Mouse (Mus musculus) left cerebral cortex, postnatal 36 days (tissue): ENCODE measurements around the gene Bak1. TPM values are rescaled to one million over a fixed set of nuclear protein-coding genes. Genes with fewer than 3 reads are reported as not detected.

Source experiments
- DNase-seq, 2 experiments: peaks; one replicate each; pipeline ENCODE4 v3.0.0; 2021 to 2022; ENCODE audit warnings: low spot score in 2 of 2, mixed read lengths in 1 of 2
- intact Hi-C: fragments of 180-260 bp; cut with DNase I; formaldehyde crosslinking; loops from one replicate; pipeline ENCODE4 v1.15.1; 2025
- total RNA-seq, 2 experiments: library from RNA; stranded (reverse); gene quantifications; 2 replicates each; pipeline ENCODE4 v1.2.3; 2021

The Bak1 gene
- total RNA-seq = 10 to 100 TPM; 13.9 to 16.5 TPM

DNA sequence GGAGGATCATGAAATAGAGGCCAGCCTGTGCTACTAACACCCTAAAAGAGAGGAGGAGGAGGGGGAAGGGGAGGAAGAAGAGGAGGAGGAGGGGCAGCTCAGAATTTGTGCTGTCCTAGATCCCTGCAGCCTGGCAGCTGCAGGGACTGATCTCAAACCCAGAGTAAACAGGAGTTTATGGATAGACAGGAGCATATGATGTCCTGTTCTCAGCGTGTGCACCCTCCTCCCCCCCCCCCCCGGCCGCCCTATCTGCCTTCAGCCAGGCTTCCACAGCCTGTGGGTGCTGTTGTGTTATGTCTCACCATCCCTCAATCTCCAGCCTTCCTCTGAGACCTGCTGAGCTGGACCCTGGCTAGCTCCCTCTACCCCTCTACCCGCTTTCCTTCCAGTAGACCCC is at the start of gene Bak1:
TSS of gene Bak1 (minus strand) at position 101 of the 400 bp plus-strand sequence.
- DNase-seq = no peak
- intact Hi-C loops = loop anchor here (5.0 kb wide), 1 partner anchor 57 kb away; the partner anchor contains the start of gene Zbtb9

- DNase-seq = no peak
- intact Hi-C loops = no loop called here
Measured at GRCm38 (mm10) chr17:27078499-27078898, 49.7 kb upstream of the Bak1 start.

DNA sequence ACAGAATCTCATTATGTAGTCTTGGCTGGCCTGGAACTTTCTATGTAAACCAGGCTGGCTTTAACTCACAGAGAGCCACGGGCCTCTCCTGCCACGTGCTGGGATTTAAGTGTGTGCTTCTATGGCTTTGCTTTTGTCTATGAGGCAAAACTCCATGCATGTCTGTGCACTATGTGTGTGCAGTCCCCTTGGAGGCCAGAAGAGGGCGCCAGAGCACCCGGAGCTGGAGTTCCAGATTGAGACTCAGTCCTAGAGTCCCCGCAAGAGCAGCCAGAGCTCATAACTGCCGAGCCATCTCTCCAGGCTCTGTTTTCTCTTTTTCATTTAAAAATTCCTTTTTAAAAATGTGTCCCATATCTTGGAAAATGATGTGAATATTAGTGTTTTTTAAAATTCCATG is 49.1 kb upstream of the Bak1 start:
- no peak for DNase-seq

GRCm38 (mm10) chr17:27077133-27077532 is 48.3 kb upstream of the Bak1 start:
- DNase-seq = no peak
- intact Hi-C loops = no loop called here

More for the DNA sequence above, 49.1 kb upstream of the Bak1 start:
- intact Hi-C loops = no loop called here

GRCm38 (mm10) chr17:27074849-27075745 is 46.3 kb upstream of the Bak1 start:
- intact Hi-C loops = no loop called here
- no peak for DNase-seq

GRCm38 (mm10) chr17:27074236-27074635 is 45.4 kb upstream of the Bak1 start:
- intact Hi-C loops = no loop called here
- no peak for DNase-seq

GRCm38 (mm10) chr17:27073778-27074177 is 45.0 kb upstream of the Bak1 start:
- intact Hi-C loops = no loop called here
- DNase-seq = no peak

DNA sequence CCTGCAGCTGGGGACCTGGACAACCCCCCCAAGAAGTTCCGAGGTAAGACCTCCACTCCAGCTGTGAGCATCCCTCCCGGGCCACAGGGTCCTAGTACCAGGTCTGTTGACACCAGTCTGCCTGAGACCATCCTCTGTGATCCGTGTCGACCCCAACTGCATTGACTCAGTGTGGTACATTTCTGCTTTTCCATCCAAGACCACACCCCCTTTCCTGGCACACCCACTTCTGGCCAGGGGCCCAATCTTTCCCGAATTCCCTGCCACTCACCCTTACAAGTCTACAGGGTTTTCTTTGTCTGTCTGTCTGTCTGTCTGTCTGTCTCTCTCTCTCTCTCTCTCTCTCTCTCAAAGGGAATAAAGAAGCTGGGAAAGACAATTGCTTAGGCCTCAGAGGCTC is 44.3 kb upstream of the Bak1 start:
- DNase-seq = no peak
- intact Hi-C loops = no loop called here

DNA sequence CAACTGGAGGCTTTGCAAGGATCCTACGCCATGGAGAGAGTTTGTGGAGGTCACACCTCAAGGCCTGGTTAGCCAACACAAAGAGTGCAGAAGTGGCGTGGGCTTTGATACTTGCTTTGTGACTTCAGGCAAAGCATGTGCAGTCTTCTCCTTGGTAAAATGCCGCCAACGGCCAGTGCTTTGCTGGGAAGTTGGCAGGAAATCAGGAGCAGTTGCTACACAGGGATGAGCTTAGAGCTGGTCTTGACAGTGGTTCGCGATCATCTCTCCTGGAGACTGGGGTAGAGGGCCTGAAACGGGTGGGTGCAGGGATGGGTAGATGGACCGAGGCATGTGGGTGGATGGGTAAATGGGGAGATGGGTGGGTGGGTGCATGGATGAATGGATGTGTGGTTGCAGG is 43.6 kb upstream of the Bak1 start:
- DNase-seq = peak; percentile 31 to 41
- intact Hi-C loops = no loop called here

GRCm38 (mm10) chr17:27071630-27072029 is 42.8 kb upstream of the Bak1 start:
- intact Hi-C loops = no loop called here
- no peak for DNase-seq

DNA sequence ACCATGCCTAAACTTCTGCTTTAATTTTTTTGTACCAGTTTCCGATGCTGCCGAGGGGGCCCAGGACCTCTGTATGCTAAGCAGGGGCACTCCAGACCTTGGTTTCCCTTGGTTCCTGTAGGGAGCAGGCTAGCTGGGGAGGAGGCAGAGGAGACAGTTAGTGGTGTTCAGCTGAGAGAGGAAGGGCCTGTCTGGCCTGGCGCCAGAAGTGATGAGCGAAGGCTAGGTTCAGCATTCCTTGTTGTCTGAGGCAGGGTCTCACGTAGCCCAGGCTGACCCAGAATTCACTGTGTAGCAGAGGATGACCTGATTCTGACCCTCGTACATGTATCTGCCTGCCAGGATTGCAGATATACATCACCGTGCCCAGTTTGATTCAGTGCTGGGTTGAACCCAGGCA is 42.1 kb upstream of the Bak1 start:
- DNase-seq = no peak
- intact Hi-C loops = no loop called here

GRCm38 (mm10) chr17:27069071-27069470 is 40.3 kb upstream of the Bak1 start:
- DNase-seq = no peak
- intact Hi-C loops = no loop called here

- intact Hi-C loops = no loop called here
- no peak for DNase-seq
Measured at GRCm38 (mm10) chr17:27066065-27066464, 37.3 kb upstream of the Bak1 start.

GRCm38 (mm10) chr17:27064195-27064594 is 35.4 kb upstream of the Bak1 start:
- no peak for DNase-seq
- intact Hi-C loops = no loop called here

DNA sequence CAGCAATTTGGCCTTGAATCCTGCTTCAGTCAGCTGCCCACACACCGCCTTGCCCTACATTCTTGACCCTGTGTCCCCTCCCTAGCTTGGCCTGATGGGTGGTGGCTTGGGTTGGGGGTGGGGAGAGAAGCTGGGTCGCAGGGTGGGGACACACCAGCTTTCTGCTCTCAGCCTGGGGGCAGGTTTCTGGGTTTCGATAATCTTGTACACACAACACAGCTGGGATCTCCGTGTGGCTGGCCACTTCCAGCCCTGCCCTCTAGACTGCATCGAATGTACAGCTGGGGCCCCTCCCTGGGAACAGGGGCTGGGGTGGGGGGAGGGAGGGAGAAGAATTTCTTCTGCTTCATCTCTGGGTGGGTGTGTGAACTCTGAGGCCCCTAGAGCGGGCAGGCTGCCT is 34.9 kb upstream of the Bak1 start:
- intact Hi-C loops = no loop called here
- DNase-seq = no peak

DNA sequence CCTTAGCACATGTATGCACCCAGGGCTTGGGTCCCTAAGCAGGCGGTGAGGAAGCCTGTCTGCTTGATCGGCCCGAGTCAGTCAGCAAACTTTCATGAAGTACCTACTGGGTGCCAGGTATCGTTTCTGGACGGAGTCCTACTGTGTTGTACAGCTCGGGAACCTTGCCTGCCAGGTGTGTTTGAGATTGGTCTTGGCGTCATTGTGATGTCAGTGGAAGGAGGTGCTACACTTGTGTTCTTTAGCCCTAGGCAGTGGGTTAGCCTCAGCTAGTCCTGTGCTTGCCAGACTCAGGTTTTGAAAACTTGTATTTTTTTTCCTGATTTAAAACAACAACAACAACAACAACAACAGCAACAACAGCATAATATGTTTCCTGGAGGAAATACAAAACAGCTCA is 33.9 kb upstream of the Bak1 start:
- DNase-seq = no peak
- intact Hi-C loops = no loop called here

DNA sequence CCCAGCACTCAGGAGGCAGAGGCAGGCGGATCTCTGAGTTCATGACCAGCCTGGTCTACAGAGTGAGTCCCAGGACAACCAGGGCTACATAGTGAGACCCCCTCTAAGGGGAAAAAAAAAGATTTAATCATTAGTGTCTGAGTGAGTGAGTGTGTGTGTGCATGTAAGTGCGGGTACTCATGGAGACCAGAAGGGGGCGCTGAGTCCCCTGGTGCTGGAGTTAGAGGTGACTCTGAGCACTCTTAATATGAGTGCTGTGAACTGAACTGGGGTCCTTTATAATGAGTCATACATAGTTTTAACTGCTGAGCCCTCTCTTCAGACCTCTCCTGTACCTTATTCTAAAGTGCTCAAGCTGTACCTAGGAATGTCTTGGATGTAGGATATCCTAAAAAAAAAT is 32.9 kb upstream of the Bak1 start:
- no peak for DNase-seq

GRCm38 (mm10) chr17:27060698-27061097 is 31.9 kb upstream of the Bak1 start:
- no peak for DNase-seq
- intact Hi-C loops = no loop called here

More for the DNA sequence above, 32.9 kb upstream of the Bak1 start:
- intact Hi-C loops = no loop called here

GRCm38 (mm10) chr17:27057517-27058055 is 28.8 kb upstream of the Bak1 start:
- no peak for DNase-seq
- intact Hi-C loops = no loop called here

GRCm38 (mm10) chr17:27056812-27057516 is 28.2 kb upstream of the Bak1 start, which contains the start of gene Itpr3:
Itpr3 (plus strand) TSS chr17:27057304.
- intact Hi-C loops = no loop called here
- DNase-seq = no peak

DNA sequence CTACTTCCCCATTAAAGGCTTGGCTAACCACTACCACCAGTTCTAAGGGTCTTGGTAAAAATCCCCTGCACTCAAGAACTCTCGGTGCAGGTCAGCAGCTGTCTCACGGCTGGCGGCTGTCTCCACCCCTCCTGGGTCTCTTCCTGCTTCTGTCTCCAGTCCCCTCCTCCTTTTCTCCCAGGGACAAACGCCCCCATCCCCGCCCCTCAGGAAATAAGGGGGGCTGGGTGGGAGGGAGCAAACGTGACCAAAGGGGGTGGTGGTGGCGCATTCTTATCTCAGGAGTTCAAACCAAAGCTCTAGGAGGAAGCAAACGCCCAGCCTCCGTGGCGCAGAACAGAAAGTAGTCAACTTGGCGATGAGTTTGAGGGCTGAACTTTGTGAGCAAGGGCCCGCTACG is 27.4 kb upstream of the Bak1 start:
- no peak for DNase-seq
- intact Hi-C loops = no loop called here
